Mouse (Mus musculus) limb, embryonic 12.5 days (tissue): ENCODE data around the gene Zfp952. TPM values are rescaled to one million over a fixed set of nuclear protein-coding genes. Genes with fewer than 3 reads are reported as not detected.
A peak's percentile ranks its signal among the peaks of the same experiment; 100 is the strongest.

Experiments used
- ATAC-seq: fragments of 200-750 bp; cut with Nextera tagmentation; 2 replicates; pipeline ENCODE4 v1.8.0; 2017; ENCODE audit warnings: low read depth, moderate TSS enrichment; ENCODE audit not compliant: insufficient number of reproducible peaks, insufficient read depth, low FRiP score, low TSS enrichment
- H3K27ac ChIP-seq: fragments of 300-500 bp; sonication (generic); 2 replicates; pipeline ENCODE4 v1.5.1; 2016; ENCODE audit warnings: mild to moderate bottlenecking, moderate library complexity
- H3K27me3 ChIP-seq: fragments of 300-500 bp; sonication (generic); 2 replicates; pipeline ENCODE4 v1.6.1; 2016; ENCODE audit warnings: mild to moderate bottlenecking, moderate library complexity
- H3K36me3 ChIP-seq: fragments of 300-500 bp; sonication (generic); 2 replicates; pipeline ENCODE4 v1.6.1; 2016; ENCODE audit warnings: mild to moderate bottlenecking, moderate library complexity
- H3K4me1 ChIP-seq: fragments of 300-500 bp; sonication (generic); replicated peaks from 2 replicates; pipeline ENCODE4 v1.6.1; 2016
- H3K4me2 ChIP-seq: fragments of 300-500 bp; sonication (generic); 2 replicates; pipeline ENCODE4 v1.6.1; 2016; ENCODE audit warnings: mild to moderate bottlenecking, moderate library complexity
- H3K4me3 ChIP-seq: fragments of 300-500 bp; sonication (generic); replicated peaks from 2 replicates; pipeline ENCODE4 v1.5.1; 2016; ENCODE audit warnings: mild to moderate bottlenecking
- H3K9ac ChIP-seq: fragments of 300-500 bp; sonication (generic); replicated peaks from 2 replicates; pipeline ENCODE4 v1.6.1; 2016; ENCODE audit warnings: mild to moderate bottlenecking, moderate library complexity
- H3K9me3 ChIP-seq: fragments of 300-500 bp; sonication (generic); 2 replicates; pipeline ENCODE4 v1.6.1; 2016; ENCODE audit warnings: mild to moderate bottlenecking, moderate library complexity
- WGBS: fragments of 180-500 bp; shearing (Covaris S2); methylation state at CpG from one replicate; pipeline ENCODE4 v1.1.7; 2016; 5-methylcytosine and 5-hydroxymethylcytosine counted together
- polyA plus RNA-seq: library from polyadenylated mRNA; unstranded; fragments of >200 nt; fragmentation: Nextera tagmentation; extraction: Ambion mirVana; gene quantifications from 2 replicates; pipeline ENCODE4 v1.2.1, GENCODE M21; 2016

Gene Zfp952
- 15.2 and 16.1 TPM in 2 replicates for polyA plus RNA-seq

DNA sequence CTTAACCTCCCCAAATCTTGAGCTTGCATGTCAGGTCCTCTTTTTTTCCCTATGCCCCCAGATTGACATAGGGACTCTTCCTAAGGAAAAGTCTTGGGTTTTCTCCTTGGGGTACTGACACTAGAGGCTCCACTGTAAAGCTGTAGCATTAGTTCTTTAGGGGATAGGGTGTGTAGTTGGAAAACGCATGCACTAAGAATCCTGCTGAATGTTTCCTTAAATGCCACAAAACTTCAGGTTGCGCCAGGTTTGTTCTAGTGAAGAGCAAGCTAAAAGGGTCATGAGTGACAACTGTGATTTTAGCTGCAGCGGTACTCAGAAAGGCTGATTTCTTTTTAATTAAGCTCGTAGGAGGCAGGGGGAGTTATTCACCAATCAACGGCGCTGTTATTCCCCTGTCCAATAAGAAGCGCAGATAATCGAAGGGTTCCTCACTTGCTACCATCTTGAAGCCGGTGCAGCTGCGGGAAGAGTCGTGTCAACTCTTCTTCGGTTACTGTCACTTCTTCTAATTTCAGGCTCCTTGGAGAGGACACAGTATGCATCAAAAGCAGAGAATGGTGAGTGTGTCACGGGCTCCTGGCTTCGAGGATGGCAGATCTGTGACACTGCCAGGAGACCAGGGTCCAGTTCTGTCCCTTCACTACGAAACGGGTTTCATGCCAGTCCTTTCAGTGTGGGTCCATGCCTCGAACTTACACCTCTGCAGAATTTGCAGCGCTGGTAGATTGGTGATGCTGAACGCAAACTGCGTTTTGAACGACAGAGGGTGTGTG lies at the start of gene Zfp952:
Gene Zfp952 (plus strand): TSS at position 431 of the 776 bp plus-strand sequence.
- WGBS: 1% methylated on average over 21 of the region's 21 CpGs
- Histone ChIP-seq H3K9ac (peak within 1 kb of the TSS; percentile 77), H3K4me3 (peak within 1 kb of the TSS; percentile 74), H3K27me3 (no peaks in the 10 kb centered on the region), H3K27ac (0 out of 2 replicates have a peak within 1 kb of the TSS, but pooled peaks have one; percentile 51), H3K9me3 (no peaks in the 10 kb centered on the region), H3K4me2 (peak within 1 kb of the TSS; percentile 85), H3K4me1 (peaks cover 6% of the 10 kb centered on the region), H3K36me3 (peaks cover 32% of the 10 kb centered on the region)
- peak; percentile 86; the same call in 1 of the 2 replicates for ATAC-seq

DNA sequence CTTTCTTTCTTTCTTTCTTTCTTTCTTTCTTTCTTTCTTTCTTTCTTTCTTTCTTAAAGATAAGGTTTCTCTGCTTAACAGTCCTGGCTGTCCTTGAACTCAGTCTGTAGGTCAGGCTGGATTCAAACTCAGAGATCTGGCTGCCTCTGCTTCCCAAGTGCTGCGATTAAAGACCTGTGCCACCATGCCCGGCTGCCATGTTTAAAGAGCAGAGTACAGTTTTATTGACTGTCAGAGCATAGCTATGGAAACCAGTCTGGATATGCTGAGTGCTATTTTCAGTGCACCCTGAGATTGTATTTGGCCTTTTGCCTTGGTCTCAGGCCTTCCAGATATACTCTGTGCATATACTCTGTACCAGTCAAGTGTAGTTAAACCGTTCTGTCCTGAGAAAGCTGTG lies 49.3 kb upstream of the Zfp952 start:
- Histone ChIP-seq H3K27ac (no peak overlapping the region), H3K9ac (no peak overlapping the region), H3K4me2 (no peak overlapping the region), H3K9me3 (no peaks in the 10 kb centered on the region), H3K4me3 (no peak overlapping the region), H3K36me3 (no peaks in the 10 kb centered on the region), H3K4me1 (peaks cover 7% of the 10 kb centered on the region), H3K27me3 (no peaks in the 10 kb centered on the region)
- no peak for ATAC-seq
- 78% methylated on average over 3 of the region's 3 CpGs for WGBS

DNA sequence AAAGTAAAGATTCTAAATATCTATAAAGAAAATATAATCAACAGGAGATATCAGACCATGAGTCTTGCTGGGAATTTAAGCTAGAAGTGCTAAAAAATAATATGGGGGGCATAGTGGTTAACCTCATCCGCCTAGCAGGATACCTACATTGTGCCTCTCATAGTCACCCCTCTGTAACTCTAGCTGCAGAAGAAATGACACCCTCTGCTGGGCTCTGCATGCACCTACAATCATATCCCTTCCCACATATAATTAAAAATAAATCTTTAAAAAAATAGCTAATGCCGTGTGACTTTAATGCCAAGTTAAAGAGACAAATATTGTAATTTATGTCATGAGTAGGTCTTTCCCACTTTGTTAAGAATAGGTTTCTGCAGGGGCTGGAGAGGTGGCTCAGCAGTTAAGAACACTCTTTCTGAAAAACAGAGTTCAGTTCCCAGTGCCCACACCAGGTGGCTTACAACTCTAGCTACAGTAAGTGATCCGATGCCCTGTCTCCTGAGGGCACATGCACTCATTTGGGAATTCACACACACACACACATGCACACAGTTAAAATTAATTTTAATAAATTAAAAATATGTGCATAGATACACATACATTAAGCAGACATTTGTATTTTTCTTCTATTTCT lies 48.4 kb upstream of the Zfp952 start:
- 75% methylated on average over 3 of the region's 3 CpGs for WGBS
- Histone ChIP-seq H3K4me3 (no peak overlapping the region), H3K9ac (no peak overlapping the region), H3K4me1 (peaks cover 7% of the 10 kb centered on the region), H3K36me3 (no peaks in the 10 kb centered on the region), H3K4me2 (no peak overlapping the region), H3K27me3 (no peaks in the 10 kb centered on the region), H3K27ac (no peak overlapping the region), H3K9me3 (no peaks in the 10 kb centered on the region)
- ATAC-seq: no peak

DNA sequence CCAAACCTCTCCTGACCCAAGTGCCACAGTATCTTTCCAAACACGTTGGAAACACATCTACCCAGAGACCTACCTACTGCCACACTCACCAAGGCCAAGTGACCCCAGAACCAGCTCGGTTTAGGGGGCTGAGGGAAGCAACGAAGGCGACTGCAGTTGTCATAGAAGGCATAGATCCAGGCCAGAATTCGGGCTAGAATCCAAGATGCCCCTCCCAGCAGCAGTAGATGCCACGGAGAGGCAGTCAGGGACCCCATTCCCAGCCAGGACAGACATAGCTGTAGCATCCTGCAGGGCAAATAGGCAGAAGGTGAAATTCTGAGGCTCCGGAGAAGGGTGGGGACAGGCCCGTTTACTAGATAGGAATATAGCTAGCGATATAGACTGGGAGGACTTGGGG lies 46.2 kb upstream of the Zfp952 start:
- H3K4me2 ChIP-seq: peak overlapping the region; percentile 69
- H3K9me3 ChIP-seq: no peaks in the 10 kb centered on the region
- peak overlapping the region; percentile 14; the same call in 1 of the 2 replicates for H3K27ac ChIP-seq
- peak overlapping the region; percentile 62 for H3K9ac ChIP-seq
- no peak for ATAC-seq
- H3K27me3 ChIP-seq: no peaks in the 10 kb centered on the region
- WGBS: 57% methylated on average over 9 of the region's 9 CpGs
- peaks cover 7% of the 10 kb centered on the region for H3K4me1 ChIP-seq
- no peaks in the 10 kb centered on the region for H3K36me3 ChIP-seq
- H3K4me3 ChIP-seq: peak overlapping the region; percentile 42

DNA sequence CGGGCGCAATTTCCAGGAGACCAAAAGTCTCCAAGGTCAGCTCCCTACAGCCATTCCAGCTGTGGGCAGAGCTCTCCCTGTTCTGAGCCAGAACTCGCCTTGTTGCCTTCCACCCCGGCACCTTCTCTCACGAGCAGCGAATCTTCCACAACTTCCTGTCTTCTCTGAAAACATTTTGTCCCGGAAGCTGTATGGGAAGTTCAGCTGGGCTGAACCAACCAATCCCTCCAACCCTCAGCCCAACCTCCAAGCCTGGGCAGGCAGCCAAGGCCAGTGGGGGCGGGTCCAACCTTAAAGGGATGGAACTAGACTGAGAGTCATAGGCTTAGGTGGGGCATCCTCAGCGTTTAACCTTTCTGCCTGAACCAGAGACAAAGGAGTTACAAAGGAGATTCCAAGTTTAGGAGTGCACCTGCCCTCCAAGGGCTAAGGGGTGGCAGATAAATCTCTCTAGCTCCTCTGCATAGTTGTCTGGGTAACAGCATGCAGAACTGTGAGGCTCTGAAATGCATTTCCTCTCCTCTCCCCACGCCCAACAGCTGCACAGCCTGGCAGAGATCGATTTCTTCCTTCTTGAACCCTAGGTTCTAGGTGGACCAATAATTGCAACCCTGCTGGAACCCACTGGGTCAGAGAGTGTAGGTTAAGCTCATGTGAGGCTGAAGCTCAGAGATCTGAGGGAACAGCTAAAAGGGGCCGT lies 45.6 kb upstream of the Zfp952 start, which contains the start of gene Cyp4f13:
Gene Cyp4f13 (minus strand): TSS at position 188 of the 700 bp plus-strand sequence.
- Histone ChIP-seq H3K27ac (peak within 1 kb of the TSS; percentile 14; the same call in 1 of the 2 replicates), H3K4me1 (peaks cover 7% of the 10 kb centered on the region), H3K36me3 (no peaks in the 10 kb centered on the region), H3K9ac (peak within 1 kb of the TSS; percentile 62), H3K4me2 (peak within 1 kb of the TSS; percentile 69), H3K27me3 (no peaks in the 10 kb centered on the region), H3K9me3 (no peaks in the 10 kb centered on the region), H3K4me3 (peak within 1 kb of the TSS; percentile 42)
- ATAC-seq: peak; percentile 88; the same call in 1 of the 2 replicates
- WGBS: 35% methylated on average over 12 of the region's 12 CpGs

DNA sequence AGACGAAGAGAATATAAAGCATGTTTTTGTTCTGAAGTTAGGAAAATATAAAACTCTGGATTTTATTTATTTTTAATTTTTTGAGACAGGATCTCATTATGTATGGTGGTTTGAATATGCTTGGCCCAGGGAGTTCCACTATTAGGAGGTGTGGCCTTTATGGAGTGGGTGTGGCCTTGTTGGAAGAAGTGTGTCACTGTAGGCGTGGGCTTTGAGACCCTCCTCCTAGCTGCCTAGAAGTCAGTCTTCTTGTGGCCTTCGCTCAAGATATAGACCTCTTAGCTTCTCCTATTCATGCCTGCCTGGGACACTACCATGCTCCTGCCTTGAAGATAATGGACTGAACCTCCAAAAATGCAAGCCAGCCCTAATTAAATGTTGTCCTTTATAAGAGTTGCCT lies 42.8 kb upstream of the Zfp952 start:
- Histone ChIP-seq H3K4me1 (peaks cover 7% of the 10 kb centered on the region), H3K4me3 (no peak overlapping the region), H3K36me3 (no peaks in the 10 kb centered on the region), H3K9me3 (no peaks in the 10 kb centered on the region), H3K4me2 (no peak overlapping the region), H3K9ac (no peak overlapping the region), H3K27ac (no peak overlapping the region), H3K27me3 (no peaks in the 10 kb centered on the region)
- 94% methylated on average over 3 of the region's 3 CpGs for WGBS
- ATAC-seq: no peak

DNA sequence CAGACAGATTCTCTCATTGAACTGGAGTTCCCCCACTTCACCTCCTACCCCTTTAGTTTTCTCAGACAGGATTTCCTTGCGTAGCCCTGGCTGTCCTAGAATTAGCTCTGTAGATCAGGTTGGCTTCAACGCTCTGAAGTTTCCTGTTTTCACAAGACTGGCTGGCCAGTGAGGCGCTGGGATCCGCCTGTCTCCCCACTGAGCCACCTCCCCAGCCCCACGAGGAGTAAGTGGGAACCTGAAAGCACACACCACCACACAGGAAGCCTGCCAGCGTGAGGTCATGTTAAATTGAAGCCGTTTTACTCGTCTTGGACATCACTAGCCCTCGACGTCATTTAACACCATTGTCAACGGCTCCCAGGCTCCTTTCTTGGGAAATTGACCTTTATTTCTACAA lies 41.9 kb upstream of the Zfp952 start:
- no peak for ATAC-seq
- Histone ChIP-seq H3K4me1 (peaks cover 7% of the 10 kb centered on the region), H3K36me3 (no peaks in the 10 kb centered on the region), H3K9ac (no peak overlapping the region), H3K9me3 (no peaks in the 10 kb centered on the region), H3K4me2 (no peak overlapping the region), H3K4me3 (no peak overlapping the region), H3K27me3 (no peaks in the 10 kb centered on the region), H3K27ac (no peak overlapping the region)
- 83% methylated on average over 11 of the region's 11 CpGs for WGBS

DNA sequence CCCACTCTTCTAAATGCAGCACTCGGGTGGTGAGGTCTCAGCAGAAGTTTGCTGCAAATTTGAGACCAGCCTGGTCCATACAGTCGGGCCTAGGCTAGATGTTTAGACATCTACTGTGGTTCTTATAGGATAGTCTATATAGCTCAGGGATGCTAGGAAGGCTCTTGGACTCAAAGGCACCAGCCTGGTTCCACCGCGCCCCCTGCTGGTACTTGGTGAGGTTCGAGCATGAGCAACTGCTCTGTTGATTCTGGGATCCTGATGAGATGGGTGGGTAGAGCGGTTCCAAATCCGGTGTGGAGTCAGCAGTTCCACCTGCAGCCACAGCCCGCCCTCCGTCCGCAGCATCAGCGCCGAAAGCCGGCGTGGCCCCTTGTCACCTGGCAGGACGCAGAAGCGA lies 41.5 kb upstream of the Zfp952 start:
- H3K4me3 ChIP-seq: no peak overlapping the region
- H3K9ac ChIP-seq: no peak overlapping the region
- no peaks in the 10 kb centered on the region for H3K27me3 ChIP-seq
- no peak overlapping the region for H3K4me2 ChIP-seq
- no peak for ATAC-seq
- H3K9me3 ChIP-seq: no peaks in the 10 kb centered on the region
- H3K36me3 ChIP-seq: no peaks in the 10 kb centered on the region
- H3K4me1 ChIP-seq: peaks cover 5% of the 10 kb centered on the region
- WGBS: 32% methylated on average over 16 of the region's 16 CpGs
- no peak overlapping the region for H3K27ac ChIP-seq

DNA sequence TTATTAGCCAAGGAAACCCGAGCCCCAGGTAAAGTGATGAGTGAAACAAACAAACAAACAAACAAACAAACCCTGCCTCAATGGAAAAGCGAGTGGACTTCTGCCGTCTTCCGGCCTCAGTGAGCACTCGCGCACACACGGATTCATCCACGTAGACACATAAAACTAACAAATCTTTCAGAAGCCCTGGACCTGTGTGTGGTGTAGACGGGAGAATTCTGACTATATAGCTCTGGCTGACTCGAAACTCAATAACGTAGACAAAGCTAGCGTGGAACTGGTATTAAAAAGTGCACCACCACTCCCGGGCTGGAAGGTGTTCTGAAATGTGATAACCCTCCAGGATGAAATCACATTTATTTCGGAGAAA lies 27.7 kb upstream of the Zfp952 start:
- H3K36me3 ChIP-seq: no peaks in the 10 kb centered on the region
- H3K4me1 ChIP-seq: peaks cover 11% of the 10 kb centered on the region
- peak overlapping the region; percentile 76 for H3K4me2 ChIP-seq
- H3K27ac ChIP-seq: peak overlapping the region; percentile 62; the same call in 1 of the 2 replicates
- no peaks in the 10 kb centered on the region for H3K9me3 ChIP-seq
- H3K9ac ChIP-seq: peak overlapping the region; percentile 71
- no peaks in the 10 kb centered on the region for H3K27me3 ChIP-seq
- peak overlapping the region; percentile 77 for H3K4me3 ChIP-seq
- peak; percentile 69 for ATAC-seq
- WGBS: under 1% methylated on average over 14 of the region's 14 CpGs

DNA sequence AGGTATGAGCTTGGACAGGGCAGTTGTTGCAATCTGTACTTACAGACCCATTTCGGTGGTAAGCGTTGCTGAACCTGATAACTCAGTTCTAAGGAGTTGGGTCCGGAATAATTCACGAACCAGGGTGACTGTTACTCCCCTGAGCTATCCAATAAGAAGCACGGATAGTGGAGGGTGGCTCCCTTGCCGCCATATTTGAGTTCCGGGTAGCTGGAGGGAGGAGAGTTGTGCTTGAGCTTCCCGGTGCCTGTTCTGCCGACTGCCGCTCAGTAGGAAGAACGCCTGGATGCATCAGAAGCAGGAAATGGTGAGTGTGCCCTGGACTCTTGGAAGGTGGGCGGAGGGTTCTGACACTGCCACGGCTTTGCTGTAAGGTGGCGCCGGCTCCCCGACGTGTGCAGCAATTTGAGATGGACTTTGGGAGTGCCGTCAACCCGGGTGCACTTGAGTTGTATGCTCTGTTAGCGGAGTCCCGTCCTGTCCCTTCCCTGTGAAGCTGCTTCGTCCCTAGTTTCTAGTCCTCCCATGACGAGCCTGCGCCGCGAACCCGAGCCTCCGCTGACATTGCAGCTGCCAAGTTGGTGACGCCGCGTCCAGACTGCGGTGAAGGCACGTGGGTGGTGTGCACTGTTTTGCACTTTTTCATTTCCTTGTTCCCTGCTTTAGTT lies 27.2 kb upstream of the Zfp952 start, which contains the start of gene Zfp472:
Gene Zfp472 (plus strand): TSS at position 192 of the 668 bp plus-strand sequence.
- 1% methylated on average over 33 of the region's 33 CpGs for WGBS

More for the DNA sequence above, 27.2 kb upstream of the Zfp952 start, which contains the start of gene Zfp472:
- no peaks in the 10 kb centered on the region for H3K36me3 ChIP-seq
- H3K4me2 ChIP-seq: peak within 1 kb of the TSS; percentile 76
- H3K4me3 ChIP-seq: peak within 1 kb of the TSS; percentile 77
- H3K9ac ChIP-seq: peak within 1 kb of the TSS; percentile 71
- peaks cover 11% of the 10 kb centered on the region for H3K4me1 ChIP-seq
- peak; percentile 99 for ATAC-seq
- H3K9me3 ChIP-seq: no peaks in the 10 kb centered on the region
- no peaks in the 10 kb centered on the region for H3K27me3 ChIP-seq
- peak within 1 kb of the TSS; percentile 90 for H3K27ac ChIP-seq
